Mouse (Mus musculus): Measurements from ENCODE around the gene Cd151. TPM values are rescaled to one million over a fixed set of nuclear protein-coding genes. Genes with fewer than 3 reads are reported as not detected.
A peak's percentile ranks its signal among the peaks of the same experiment; 100 is the strongest.

The Cd151 gene
- polyA plus RNA-seq, 1 experiment from 2014 or later, result 14.0 TPM

DNA sequence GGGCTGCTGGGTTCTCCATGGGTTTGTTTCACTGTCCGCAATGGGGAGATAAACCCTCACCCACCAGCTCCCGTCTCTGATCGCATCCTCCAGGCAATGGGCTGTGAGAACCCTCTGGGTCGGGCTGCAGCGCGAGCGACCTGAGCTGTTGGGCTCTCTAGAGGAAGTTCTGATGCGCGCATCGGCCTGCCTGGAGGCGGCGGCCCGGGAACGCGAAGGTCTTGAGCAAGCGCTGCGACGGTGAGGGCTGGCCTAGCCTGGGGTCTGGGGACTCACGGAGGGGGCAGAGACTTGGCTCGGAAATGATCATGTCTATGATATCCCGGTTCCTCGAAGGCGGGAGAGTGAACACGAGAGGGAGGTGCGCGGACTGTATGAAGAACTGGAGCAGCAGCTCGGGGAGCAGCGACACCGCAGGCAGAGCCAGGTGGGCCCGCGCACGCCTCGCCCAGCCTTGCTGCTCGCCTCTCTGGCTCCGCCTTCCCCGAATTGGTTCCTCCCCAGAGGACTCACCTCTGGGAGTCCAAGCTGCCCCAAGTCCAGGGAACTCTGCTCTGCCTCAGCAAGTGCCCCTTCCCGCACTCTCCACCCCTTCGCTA is 2.5 kb upstream of the Cd151 start:
- Histone ChIP-seq H3K27ac (peak overlapping the region; percentile 66), H3K9me3 (replicated peaks) (no peaks in the 10 kb centered on the region), H3K4me1 (peaks cover 86% of the 10 kb centered on the region), H3K4me3 (peak overlapping the region; percentile 40), H3K27me3 (ENCODE audit: low read depth, poor library complexity, severe bottlenecking) (peaks cover 72% of the 10 kb centered on the region), H3K36me3 (peaks cover 7% of the 10 kb centered on the region)
- peak; percentile 63 for DNase-seq (ENCODE audit: low spot score)
- WGBS, result 2% methylated on average over 38 of the region's 38 CpGs

DNA sequence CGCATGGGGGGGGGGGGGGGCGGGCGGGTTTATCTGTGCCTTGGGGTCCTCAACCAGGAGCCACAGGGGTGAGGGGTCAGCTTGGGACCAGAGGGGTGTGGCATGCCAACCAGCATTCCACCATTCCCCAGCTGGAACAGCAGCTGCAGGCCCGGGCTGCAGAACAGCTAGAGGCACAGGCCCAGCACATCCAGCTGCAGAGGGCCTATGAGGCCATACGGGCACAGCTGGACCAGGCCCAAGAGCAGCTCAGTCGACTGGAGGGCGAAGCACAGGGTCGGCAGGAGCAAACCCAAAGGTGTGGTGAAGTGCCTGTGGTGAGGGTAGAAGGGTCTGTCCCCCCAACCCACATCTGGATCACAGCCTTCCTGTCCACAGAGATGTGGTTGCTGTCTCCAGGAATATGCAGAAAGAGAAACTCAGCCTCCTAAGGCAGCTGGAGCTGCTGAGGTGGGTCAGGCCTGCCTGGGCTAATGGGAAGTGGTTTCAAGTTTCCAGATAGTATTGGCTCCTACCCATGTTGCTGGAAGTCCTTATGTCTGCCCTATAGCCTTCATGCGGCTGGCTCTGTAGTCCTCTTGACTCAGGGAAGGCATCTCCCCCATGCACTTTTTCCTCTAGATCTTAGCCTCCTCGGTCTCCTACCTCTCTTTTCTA is 1.7 kb upstream of the Cd151 start:
- DNase-seq (ENCODE audit: low spot score), result peak; percentile 51
- Histone ChIP-seq H3K4me3 (peak overlapping the region; percentile 40), H3K9me3 (replicated peaks) (no peaks in the 10 kb centered on the region), H3K27me3 (ENCODE audit: low read depth, poor library complexity, severe bottlenecking) (peaks cover 64% of the 10 kb centered on the region), H3K4me1 (peaks cover 92% of the 10 kb centered on the region), H3K36me3 (peaks cover 15% of the 10 kb centered on the region), H3K27ac (peak overlapping the region; percentile 66)
- 30% methylated on average over 10 of the region's 10 CpGs for WGBS

DNA sequence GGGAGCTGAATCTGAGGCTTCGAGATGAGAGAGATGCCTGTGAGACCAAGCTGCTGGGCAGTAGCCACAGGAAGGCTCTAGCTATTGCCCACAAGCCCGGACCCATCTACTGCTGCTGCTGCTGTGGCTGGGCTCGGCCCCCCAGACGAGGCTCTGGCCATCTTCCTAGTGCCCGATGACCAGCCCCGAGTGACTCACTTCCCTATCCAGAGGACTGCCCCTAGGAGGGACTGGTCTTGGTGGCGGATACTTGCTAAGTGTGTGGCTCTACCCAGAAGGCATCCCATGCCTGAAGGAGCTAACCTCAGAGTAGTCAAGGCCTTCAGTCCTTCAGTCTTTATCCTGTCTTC is 1.2 kb upstream of the Cd151 start:
- peaks cover 59% of the 10 kb centered on the region for H3K27me3 ChIP-seq (ENCODE audit: low read depth, poor library complexity, severe bottlenecking)
- peak overlapping the region; percentile 40; the same call in 1 of the 2 replicates for H3K4me3 ChIP-seq
- no peaks in the 10 kb centered on the region for H3K9me3 ChIP-seq (replicated peaks)
- peaks cover 20% of the 10 kb centered on the region for H3K36me3 ChIP-seq
- DNase-seq (ENCODE audit: low spot score), result no peak
- WGBS, result 72% methylated on average over 7 of the region's 7 CpGs
- peaks cover 89% of the 10 kb centered on the region for H3K4me1 ChIP-seq
- H3K27ac ChIP-seq, result peak overlapping the region; percentile 66; the same call in 1 of the 2 replicates

DNA sequence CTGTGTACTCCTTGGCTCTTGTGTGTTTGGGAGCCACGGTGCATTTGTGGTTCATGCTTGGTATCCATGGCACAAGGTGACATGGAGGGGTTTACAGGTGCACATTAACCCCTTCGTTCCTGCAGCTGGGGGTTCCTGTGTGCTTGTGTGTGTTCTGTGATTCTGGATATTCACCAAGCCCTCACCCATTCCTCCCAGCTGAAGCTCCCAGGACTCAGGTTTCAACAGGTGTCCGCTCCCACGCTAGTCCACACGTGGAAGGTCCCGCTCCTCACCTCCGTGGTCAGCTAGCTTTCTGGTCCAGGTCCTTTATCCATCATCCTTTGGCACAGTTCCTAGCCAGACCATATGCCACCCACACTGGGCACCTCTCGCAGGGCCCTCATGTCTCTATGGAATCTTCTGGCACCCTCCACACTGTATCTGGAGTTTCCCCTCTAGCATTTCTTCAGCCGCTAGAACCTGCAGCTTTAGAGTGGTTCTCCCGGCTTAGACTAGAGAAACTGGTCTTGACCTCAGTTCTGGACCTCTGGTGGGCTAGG is 514 bp upstream of the Cd151 start:
- no peaks in the 10 kb centered on the region for H3K9me3 ChIP-seq (replicated peaks)
- H3K27me3 ChIP-seq (ENCODE audit: low read depth, poor library complexity, severe bottlenecking), result peaks cover 52% of the 10 kb centered on the region
- peaks cover 26% of the 10 kb centered on the region for H3K36me3 ChIP-seq
- H3K4me1 ChIP-seq, result peaks cover 84% of the 10 kb centered on the region
- peak overlapping the region; percentile 92 for H3K27ac ChIP-seq
- 57% methylated on average over 10 of the region's 10 CpGs for WGBS
- no peak for DNase-seq (ENCODE audit: low spot score)
- peak overlapping the region; percentile 81 for H3K4me3 ChIP-seq

- 20% methylated on average over 5 of the region's 5 CpGs for WGBS
- Histone ChIP-seq H3K4me1 (peaks cover 69% of the 10 kb centered on the region), H3K27ac (peak overlapping the region; percentile 92), H3K4me3 (peak overlapping the region; percentile 81), H3K9me3 (replicated peaks) (no peaks in the 10 kb centered on the region), H3K36me3 (peaks cover 38% of the 10 kb centered on the region), H3K27me3 (ENCODE audit: low read depth, poor library complexity, severe bottlenecking) (peaks cover 38% of the 10 kb centered on the region)
- peak; percentile 52 for DNase-seq (ENCODE audit: low spot score)
Observed at GRCm38 (mm10) chr7:141468164-141468521, 951 bp downstream of the Cd151 start.

DNA sequence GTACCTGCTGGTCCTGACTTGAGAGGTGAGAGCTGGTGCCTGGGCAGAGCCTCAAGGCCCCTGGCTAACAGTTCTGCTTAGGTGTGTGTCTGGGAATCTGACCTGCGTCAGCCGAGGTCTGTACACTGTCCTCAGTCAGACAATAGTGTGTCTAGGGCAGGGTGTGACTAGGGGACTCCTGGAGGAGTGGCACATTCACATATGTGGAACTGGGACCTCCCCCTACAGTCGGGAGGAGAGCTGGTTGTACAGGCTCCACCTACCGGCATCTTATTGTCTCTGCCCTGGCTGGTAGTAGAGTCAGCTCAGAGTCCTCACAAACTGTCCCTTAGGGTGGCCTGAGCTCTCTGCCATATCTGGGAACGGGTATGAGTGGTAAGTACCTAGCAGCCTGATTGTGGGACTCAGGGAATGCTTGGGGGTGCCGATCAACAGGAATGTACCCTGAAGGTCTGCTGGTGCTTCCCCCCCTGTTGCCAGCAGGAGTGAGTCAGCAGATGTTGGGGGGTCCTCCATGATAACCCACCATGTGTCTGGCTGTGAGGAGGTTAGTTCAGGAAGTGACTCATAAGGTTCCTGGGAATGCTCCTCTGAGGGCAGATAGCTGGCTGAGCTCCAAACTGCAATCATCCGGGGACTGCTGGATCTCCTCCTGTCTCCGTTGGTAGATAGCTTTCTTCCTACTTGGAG is 1.5 kb downstream of the Cd151 start:
- H3K36me3 ChIP-seq, result peaks cover 38% of the 10 kb centered on the region
- H3K9me3 ChIP-seq (replicated peaks), result no peaks in the 10 kb centered on the region
- H3K27me3 ChIP-seq (ENCODE audit: low read depth, poor library complexity, severe bottlenecking), result peaks cover 33% of the 10 kb centered on the region
- H3K27ac ChIP-seq, result peak overlapping the region; percentile 92
- WGBS, result 26% methylated on average over 8 of the region's 8 CpGs
- H3K4me3 ChIP-seq, result peak overlapping the region; percentile 81
- H3K4me1 ChIP-seq, result peaks cover 69% of the 10 kb centered on the region
- DNase-seq (ENCODE audit: low spot score), result peak; percentile 57

DNA sequence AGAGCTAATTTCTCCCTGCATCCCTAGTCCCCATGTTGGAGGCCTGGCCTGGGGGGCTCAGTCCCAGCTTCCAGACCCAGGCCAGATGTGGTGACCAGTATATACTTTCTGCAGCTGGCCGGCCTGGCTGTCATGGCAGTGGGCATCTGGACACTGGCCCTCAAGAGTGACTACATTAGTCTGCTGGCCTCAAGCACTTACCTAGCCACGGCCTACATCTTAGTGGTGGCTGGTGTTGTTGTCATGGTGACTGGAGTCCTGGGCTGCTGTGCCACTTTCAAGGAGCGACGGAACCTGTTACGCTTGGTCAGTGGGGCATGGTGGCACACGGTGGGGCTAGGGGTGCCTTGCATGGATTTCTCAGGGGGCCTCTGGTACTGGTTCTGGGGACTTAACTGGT is 2.2 kb downstream of the Cd151 start:
- Histone ChIP-seq H3K4me1 (peaks cover 69% of the 10 kb centered on the region), H3K4me3 (peak overlapping the region; percentile 81), H3K27ac (peak overlapping the region; percentile 92), H3K9me3 (replicated peaks) (no peaks in the 10 kb centered on the region), H3K36me3 (peaks cover 38% of the 10 kb centered on the region), H3K27me3 (ENCODE audit: low read depth, poor library complexity, severe bottlenecking) (peaks cover 26% of the 10 kb centered on the region)
- no peak for DNase-seq (ENCODE audit: low spot score)
- 91% methylated on average over 6 of the region's 6 CpGs for WGBS

DNA sequence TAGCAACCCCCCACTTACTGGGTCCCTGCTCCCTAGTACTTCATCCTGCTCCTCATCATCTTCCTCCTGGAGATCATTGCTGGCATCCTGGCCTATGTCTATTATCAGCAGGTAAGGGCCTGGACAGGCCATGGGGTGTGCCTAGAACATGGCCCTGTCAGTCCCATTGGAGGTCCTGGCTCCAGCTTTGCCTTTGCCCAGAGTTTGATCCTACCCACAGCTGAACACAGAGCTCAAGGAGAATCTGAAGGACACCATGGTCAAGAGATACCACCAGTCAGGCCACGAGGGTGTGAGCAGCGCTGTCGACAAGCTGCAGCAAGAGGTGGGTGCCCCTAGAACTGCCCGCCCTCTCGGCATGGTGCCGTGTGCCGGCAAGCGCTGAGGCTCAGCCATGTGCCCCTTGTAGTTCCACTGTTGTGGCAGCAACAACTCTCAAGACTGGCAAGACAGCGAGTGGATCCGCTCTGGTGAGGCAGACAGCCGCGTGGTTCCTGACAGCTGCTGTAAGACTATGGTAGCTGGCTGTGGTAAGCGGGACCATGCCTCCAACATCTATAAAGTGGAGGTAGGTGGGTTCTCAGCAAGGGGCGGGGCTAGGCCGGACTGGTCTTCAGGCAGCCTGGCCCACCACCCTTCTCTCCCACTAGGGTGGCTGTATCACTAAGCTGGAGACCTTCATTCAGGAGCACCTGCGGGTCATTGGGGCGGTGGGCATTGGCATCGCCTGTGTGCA is 2.9 kb downstream of the Cd151 start:
- WGBS, result 92% methylated on average over 18 of the region's 18 CpGs
- Histone ChIP-seq H3K36me3 (peaks cover 38% of the 10 kb centered on the region), H3K27me3 (ENCODE audit: low read depth, poor library complexity, severe bottlenecking) (peaks cover 19% of the 10 kb centered on the region), H3K27ac (peak overlapping the region; percentile 92), H3K4me3 (0 out of 2 replicates have a peak overlapping the region, but pooled peaks have one; percentile 2), H3K4me1 (peaks cover 64% of the 10 kb centered on the region), H3K9me3 (replicated peaks) (no peaks in the 10 kb centered on the region)
- no peak for DNase-seq (ENCODE audit: low spot score)

- no peak overlapping the region for H3K27ac ChIP-seq
- H3K36me3 ChIP-seq, result peaks cover 38% of the 10 kb centered on the region
- DNase-seq (ENCODE audit: low spot score), result no peak
- no peak overlapping the region for H3K4me3 ChIP-seq
- peaks cover 13% of the 10 kb centered on the region for H3K27me3 ChIP-seq (ENCODE audit: low read depth, poor library complexity, severe bottlenecking)
- 93% methylated on average over 10 of the region's 10 CpGs for WGBS
- no peaks in the 10 kb centered on the region for H3K9me3 ChIP-seq (replicated peaks)
- H3K4me1 ChIP-seq, result peaks cover 64% of the 10 kb centered on the region
Observed at GRCm38 (mm10) chr7:141470637-141470944, 3.4 kb downstream of the Cd151 start.

DNA sequence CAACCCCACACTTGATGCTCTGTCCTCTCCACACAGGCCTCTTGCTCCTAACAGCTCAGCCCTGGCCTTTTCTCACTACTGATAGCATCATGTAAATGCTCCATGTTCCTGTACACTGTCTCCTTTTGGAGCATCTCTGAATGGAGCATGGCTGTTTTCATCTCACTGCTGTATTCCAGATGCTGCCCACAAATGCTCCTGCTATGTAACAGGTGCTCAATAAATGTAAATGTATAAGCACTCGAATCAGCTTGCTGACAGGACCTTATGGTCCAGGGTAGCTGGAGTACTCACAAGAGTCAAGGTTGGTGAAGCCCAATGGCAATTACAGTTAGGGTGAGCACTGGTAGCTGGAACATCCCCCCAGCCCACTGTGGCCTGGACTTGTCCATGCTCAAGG is 4.0 kb downstream of the Cd151 start:
- 93% methylated on average over 1 of the region's 1 CpGs for WGBS
- H3K4me3 ChIP-seq, result no peak overlapping the region
- H3K4me1 ChIP-seq, result peaks cover 65% of the 10 kb centered on the region
- H3K36me3 ChIP-seq, result peaks cover 38% of the 10 kb centered on the region
- H3K9me3 ChIP-seq (replicated peaks), result no peaks in the 10 kb centered on the region
- no peak overlapping the region for H3K27ac ChIP-seq
- peaks cover 9% of the 10 kb centered on the region for H3K27me3 ChIP-seq (ENCODE audit: low read depth, poor library complexity, severe bottlenecking)
- DNase-seq (ENCODE audit: low spot score), result no peak

DNA sequence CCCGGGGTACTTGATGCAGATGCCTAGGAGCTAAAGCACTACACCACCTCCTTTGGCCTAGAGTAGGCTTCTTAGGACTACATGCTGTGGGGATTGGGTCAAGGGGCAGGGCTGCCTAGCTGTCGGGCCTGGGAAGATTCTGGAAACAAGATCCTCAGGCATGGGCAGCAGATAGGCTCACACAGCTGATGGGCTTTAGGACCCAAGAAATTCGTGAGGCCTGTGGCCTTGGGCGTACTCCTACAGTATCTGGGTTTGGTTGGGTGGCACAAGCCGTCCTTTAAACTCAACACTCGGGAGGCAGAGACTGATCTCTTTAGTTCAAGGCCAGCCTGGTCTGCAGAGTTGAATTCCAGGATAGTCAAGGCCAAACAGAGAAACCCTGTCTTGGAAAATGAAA is 5.0 kb downstream of the Cd151 start:
- DNase-seq (ENCODE audit: low spot score), result no peak
- Histone ChIP-seq H3K27ac (no peak overlapping the region), H3K36me3 (peaks cover 38% of the 10 kb centered on the region), H3K4me3 (no peak overlapping the region), H3K9me3 (replicated peaks) (no peaks in the 10 kb centered on the region), H3K4me1 (peaks cover 66% of the 10 kb centered on the region), H3K27me3 (ENCODE audit: low read depth, poor library complexity, severe bottlenecking) (0 out of 2 replicates have a peak, but pooled peaks cover 4% of the 10 kb centered on the region)
- WGBS, result 91% methylated on average over 6 of the region's 6 CpGs

GRCm38 (mm10) chr7:141472763-141473162 is 5.6 kb downstream of the Cd151 start:
- no peak overlapping the region for H3K27ac ChIP-seq
- 88% methylated on average over 6 of the region's 6 CpGs for WGBS
- DNase-seq (ENCODE audit: low spot score), result no peak
- no peaks in the 10 kb centered on the region for H3K9me3 ChIP-seq (replicated peaks)
- H3K36me3 ChIP-seq, result peaks cover 38% of the 10 kb centered on the region
- peaks cover 66% of the 10 kb centered on the region for H3K4me1 ChIP-seq
- no peak overlapping the region for H3K4me3 ChIP-seq
- 0 out of 2 replicates have a peak, but pooled peaks cover 4% of the 10 kb centered on the region for H3K27me3 ChIP-seq (ENCODE audit: low read depth, poor library complexity, severe bottlenecking)
